Mouse (Mus musculus) midbrain, embryonic 16.5 days (tissue): Measurements from ENCODE around the gene Tmem100. TPM values are rescaled to one million over a fixed set of nuclear protein-coding genes. Genes with fewer than 3 reads are reported as not detected.

Experiments used
- ATAC-seq: fragments of 200-750 bp; cut with Nextera tagmentation; 2 replicates; pipeline ENCODE4 v1.8.0; 2017; ENCODE audit warnings: moderate TSS enrichment
- H3K27ac ChIP-seq: fragments of 300-500 bp; sonication (generic); 2 replicates; pipeline ENCODE4 v1.5.1; 2014; ENCODE audit warnings: mild to moderate bottlenecking, low read length, mixed read lengths
- H3K27me3 ChIP-seq: fragments of 300-500 bp; sonication (generic); 2 replicates; pipeline ENCODE4 v1.6.1; 2014; ENCODE audit warnings: low read depth, low read length, mixed read lengths; ENCODE audit not compliant: control insufficient read depth, insufficient read depth
- H3K36me3 ChIP-seq: fragments of 300-500 bp; sonication (generic); 2 replicates; pipeline ENCODE4 v1.6.1; 2014; ENCODE audit warnings: mild to moderate bottlenecking, low read length, moderate library complexity, mixed read lengths; ENCODE audit not compliant: control insufficient read depth, insufficient read depth
- H3K4me1 ChIP-seq: fragments of 300-500 bp; sonication (generic); 2 replicates; pipeline ENCODE4 v1.6.1; 2014; ENCODE audit warnings: mild to moderate bottlenecking, low read length, mixed read lengths; ENCODE audit not compliant: control insufficient read depth, insufficient read depth
- H3K4me2 ChIP-seq: fragments of 300-500 bp; sonication (generic); 2 replicates; pipeline ENCODE4 v1.6.1; 2014; ENCODE audit warnings: mild to moderate bottlenecking, low read length, mixed read lengths
- H3K4me3 ChIP-seq: fragments of 300-500 bp; sonication (generic); 2 replicates; pipeline ENCODE4 v1.5.1; 2014; ENCODE audit warnings: low read depth, mild to moderate bottlenecking, low read length, moderate library complexity, mixed read lengths
- H3K9ac ChIP-seq: fragments of 300-500 bp; sonication (generic); 2 replicates; pipeline ENCODE4 v1.6.1; 2014; ENCODE audit warnings: low read depth, low read length, mixed read lengths
- H3K9me3 ChIP-seq: fragments of 300-500 bp; sonication (generic); replicated peaks from 2 replicates; pipeline ENCODE4 v1.6.1; 2014; ENCODE audit warnings: mild to moderate bottlenecking, low read length, mixed read lengths; ENCODE audit not compliant: control insufficient read depth, poor library complexity, severe bottlenecking
- WGBS: fragments of 180-500 bp; shearing (Covaris S2); extraction: QIAGEN DNeasy Blood & Tissue Kit; methylation state at CpG from one replicate; pipeline ENCODE4 v1.1.7; 2014; 5-methylcytosine and 5-hydroxymethylcytosine counted together
- polyA plus RNA-seq: library from polyadenylated mRNA; unstranded; fragments of >200 nt; fragmentation: Nextera tagmentation; extraction: Ambion mirVana; gene quantifications from 2 replicates; pipeline ENCODE4 v1.2.1, GENCODE M21; 2015

The Tmem100 gene
- polyA plus RNA-seq: 8.6 and 12.9 TPM in 2 replicates

DNA sequence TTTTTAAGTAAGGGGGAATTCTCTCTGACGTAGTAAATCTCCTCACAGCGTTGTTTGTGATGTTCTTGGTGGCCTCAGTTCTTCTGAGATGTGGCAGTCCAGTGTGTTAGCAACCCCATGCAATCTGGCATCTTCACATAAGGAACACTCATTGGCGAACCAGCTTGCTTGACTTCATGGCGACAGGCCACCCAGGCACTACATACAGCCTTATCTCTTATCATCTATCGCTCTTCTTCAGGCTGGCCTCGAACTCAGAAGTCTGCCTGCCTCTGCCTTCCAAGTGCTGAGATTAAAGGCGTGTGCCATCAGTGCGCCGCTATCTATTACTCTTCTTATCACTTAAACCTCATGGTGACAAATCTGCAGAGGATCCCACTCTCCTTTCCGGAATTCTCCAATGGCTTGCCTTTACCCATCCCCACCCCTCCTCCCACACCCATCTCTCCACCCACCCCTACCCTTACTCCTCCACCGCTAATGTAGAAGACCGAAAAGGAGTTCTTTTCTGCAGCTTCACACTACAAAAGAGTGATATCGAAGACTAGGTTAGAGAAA, at the start of gene Tmem100:
Gene Tmem100 (plus strand): TSS at position 508 of the 558 bp plus-strand sequence.
- no peak within 1 kb of the TSS for H3K27ac ChIP-seq
- peak within 1 kb of the TSS; percentile 33 for H3K4me3 ChIP-seq
- peaks cover 12% of the 10 kb centered on the region for H3K27me3 ChIP-seq
- no peaks in the 10 kb centered on the region for H3K36me3 ChIP-seq
- H3K4me2 ChIP-seq: peak within 1 kb of the TSS; percentile 50
- H3K9ac ChIP-seq: peak within 1 kb of the TSS; percentile 41
- H3K9me3 ChIP-seq: no peaks in the 10 kb centered on the region
- H3K4me1 ChIP-seq: peaks cover 16% of the 10 kb centered on the region
- ATAC-seq: no peak
- WGBS: 57% methylated on average over 13 of the region's 13 CpGs

DNA sequence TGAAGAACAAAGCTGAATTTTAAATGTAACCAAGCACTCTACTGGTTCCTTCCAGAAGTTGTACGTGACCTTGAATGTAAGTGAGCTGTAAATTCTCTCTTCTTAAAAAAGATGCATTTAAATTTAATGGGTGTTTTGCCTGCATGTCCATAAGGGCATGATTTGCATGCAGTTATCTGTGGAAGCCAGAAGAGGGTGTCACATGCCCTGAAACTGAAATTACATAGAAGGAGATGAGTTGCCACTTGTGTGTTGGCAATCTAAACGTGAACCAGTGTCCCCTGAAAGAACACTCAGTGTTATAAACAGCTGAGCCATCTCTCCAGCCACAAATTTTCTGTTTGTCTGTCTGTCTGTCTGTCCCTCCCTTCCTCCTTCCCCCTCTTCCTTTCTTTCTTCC, 47.2 kb upstream of the Tmem100 start:
- Histone ChIP-seq H3K27ac (no peak overlapping the region), H3K9me3 (no peaks in the 10 kb centered on the region), H3K4me2 (no peak overlapping the region), H3K27me3 (no peaks in the 10 kb centered on the region; the same call in 1 of the 2 replicates), H3K4me1 (peaks cover 10% of the 10 kb centered on the region), H3K36me3 (no peaks in the 10 kb centered on the region), H3K9ac (no peak overlapping the region), H3K4me3 (no peak overlapping the region)
- ATAC-seq: no peak
- WGBS: 80% methylated on average over 2 of the region's 2 CpGs

DNA sequence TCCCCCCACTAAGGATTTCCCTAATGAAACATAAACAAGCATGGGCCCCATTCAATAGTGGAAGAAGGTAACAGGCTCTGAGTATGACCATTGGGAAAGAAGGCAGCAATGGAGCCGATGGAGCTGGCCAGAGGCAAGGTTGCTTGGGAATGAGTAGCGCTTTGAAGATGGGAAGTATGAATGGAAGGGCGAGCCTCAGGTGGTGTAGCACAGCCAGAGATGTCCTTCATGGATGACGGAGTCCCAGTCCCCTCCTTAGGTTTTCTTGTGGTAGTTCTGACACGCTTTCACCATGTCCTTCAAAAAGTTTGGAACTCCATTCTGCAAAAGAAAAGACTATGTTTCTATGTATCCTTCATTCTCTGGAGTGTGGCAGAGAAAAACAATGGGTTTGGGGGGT, 45.7 kb upstream of the Tmem100 start:
- no peak overlapping the region for H3K9ac ChIP-seq
- no peaks in the 10 kb centered on the region; the same call in 1 of the 2 replicates for H3K27me3 ChIP-seq
- 95% methylated on average over 5 of the region's 5 CpGs for WGBS
- H3K4me1 ChIP-seq: peaks cover 3% of the 10 kb centered on the region; the same call in 1 of the 2 replicates
- no peak for ATAC-seq
- H3K4me3 ChIP-seq: no peak overlapping the region
- no peaks in the 10 kb centered on the region for H3K9me3 ChIP-seq
- no peak overlapping the region for H3K27ac ChIP-seq
- no peak overlapping the region for H3K4me2 ChIP-seq
- H3K36me3 ChIP-seq: no peaks in the 10 kb centered on the region

DNA sequence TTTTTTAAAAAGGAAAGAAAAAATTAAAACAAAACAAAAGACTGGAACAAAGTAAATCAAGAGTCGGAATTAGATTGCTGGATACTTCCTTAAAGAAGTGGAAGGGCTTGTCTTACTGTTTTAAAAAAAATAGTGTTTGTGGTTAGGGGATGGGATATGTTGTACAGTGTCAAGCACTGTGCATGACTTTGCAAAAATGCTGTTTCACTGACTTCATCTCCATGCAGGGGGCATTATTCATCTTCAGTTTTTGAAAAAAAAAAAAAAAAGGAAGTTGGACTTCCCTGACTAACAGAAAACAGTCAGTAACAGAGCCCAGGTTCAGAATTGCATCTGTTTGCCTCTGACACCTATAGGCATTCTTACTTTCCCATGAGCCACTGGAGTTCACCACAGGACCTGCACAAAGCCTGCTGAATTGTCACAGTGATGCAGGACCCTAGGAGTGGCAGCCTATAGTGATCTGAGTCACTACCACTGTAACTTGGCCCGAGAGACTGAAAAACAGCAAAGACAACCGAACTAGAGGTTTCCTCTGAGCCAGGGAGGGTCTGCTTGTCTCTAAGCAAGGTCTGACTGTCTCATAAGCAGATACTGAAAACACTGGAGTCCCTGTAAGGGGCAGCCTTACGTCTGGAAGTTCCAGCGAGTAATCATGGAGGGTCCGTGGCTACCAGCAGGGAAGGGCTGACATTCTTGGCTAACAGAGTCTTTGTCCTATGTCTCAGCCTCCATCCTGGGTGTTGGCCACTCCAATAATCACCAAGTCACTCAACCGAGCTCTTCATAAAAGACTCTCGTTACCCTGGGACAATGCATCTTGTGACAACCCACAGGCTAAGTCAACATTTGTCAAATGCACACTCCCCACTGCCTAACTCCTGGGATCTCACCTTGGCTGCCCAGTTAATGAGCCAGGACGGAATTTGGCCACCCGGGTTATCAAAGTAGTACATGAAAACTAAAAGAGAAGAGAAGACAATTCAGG, 44.7 kb upstream of the Tmem100 start:
- WGBS: 30% methylated on average over 10 of the region's 10 CpGs
- no peak overlapping the region for H3K4me3 ChIP-seq
- no peak for ATAC-seq

DNA sequence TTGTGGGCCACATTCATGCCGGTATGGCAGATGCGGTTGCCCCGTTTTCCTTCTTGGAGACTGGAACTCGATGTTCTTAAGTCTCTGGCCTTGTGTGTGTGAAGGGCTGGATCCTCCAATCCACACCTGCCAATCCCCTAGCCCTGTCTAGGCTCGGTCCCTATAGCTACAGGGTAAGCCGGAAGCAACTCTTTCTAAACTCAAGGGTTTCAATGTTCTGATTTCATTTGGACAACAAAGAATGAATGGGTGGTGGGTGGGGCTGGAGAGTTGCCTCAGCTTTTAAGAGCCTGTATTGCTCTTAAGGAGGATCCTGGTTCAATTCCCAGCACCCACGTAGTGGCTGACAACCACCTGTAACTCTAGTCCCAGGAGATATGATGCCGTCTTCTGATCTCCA, 43.6 kb upstream of the Tmem100 start:
- no peak for ATAC-seq
- no peaks in the 10 kb centered on the region for H3K9me3 ChIP-seq
- H3K27ac ChIP-seq: no peak overlapping the region
- no peaks in the 10 kb centered on the region; the same call in 1 of the 2 replicates for H3K27me3 ChIP-seq
- no peak overlapping the region for H3K4me3 ChIP-seq
- H3K4me1 ChIP-seq: peaks cover 3% of the 10 kb centered on the region; the same call in 1 of the 2 replicates
- H3K36me3 ChIP-seq: no peaks in the 10 kb centered on the region
- WGBS: 86% methylated on average over 8 of the region's 8 CpGs
- no peak overlapping the region for H3K9ac ChIP-seq
- H3K4me2 ChIP-seq: no peak overlapping the region

More for the DNA sequence above, 44.7 kb upstream of the Tmem100 start:
- Histone ChIP-seq H3K9me3 (no peaks in the 10 kb centered on the region), H3K36me3 (no peaks in the 10 kb centered on the region), H3K27me3 (no peaks in the 10 kb centered on the region; the same call in 1 of the 2 replicates), H3K4me1 (peaks cover 3% of the 10 kb centered on the region; the same call in 1 of the 2 replicates), H3K4me2 (no peak overlapping the region), H3K9ac (no peak overlapping the region), H3K27ac (no peak overlapping the region)

DNA sequence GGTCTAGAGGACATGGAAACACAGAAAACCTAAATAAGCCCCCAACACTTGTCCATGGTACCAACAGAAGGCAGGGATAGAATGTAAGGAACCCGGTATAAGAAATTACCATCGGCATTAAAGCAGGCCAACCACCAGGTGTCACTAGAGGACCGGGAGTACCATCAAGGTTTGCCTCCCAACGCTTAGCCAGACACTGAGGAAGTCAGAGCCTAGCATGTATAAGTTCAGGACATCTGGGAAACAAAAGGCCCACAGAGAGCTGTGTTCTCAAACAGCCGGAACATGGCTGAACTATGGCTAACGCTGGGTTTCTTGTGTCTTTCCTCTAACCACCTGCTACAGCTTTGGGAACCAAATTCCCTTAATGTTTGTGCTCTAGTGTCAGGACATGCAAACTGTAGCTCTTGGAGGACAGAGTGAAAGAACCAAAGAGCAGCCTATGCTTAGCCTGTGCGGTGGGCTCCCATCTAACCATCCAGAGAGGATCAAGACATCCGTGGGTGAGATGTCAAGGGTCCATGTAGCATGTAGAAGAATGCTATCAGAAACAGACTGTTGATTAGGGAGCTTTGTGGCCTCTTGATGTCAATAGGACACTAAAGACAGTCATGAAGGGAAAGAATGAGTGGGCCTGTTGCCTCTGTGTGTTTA, 41.1 kb upstream of the Tmem100 start:
- H3K4me3 ChIP-seq: no peak overlapping the region
- H3K27ac ChIP-seq: no peak overlapping the region
- WGBS: 18% methylated on average over 8 of the region's 8 CpGs
- no peaks in the 10 kb centered on the region for H3K9me3 ChIP-seq
- no peaks in the 10 kb centered on the region; the same call in 1 of the 2 replicates for H3K27me3 ChIP-seq
- peaks cover 3% of the 10 kb centered on the region; the same call in 1 of the 2 replicates for H3K4me1 ChIP-seq
- H3K36me3 ChIP-seq: no peaks in the 10 kb centered on the region
- ATAC-seq: peak; percentile 42; the same call in 1 of the 2 replicates
- H3K9ac ChIP-seq: no peak overlapping the region
- H3K4me2 ChIP-seq: no peak overlapping the region

DNA sequence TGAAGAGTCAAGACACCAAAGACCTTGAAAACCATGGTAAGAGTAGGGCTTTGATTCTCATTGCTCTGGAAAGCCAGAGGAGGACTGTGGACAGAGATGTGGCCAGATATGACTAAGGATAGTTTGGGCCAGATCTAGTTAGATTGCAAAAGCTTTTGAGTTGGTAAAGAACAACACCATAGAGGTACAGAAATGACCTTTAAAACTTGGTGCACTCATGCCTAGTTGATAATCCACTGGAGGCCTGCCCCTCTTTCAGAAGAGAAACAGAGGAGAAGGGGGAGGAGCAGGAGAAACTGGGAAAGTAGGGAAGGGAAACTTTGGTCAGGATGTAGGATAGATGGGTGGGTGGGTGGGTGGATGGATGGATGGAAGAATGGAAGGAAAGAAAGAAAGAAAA, 38.5 kb upstream of the Tmem100 start:
- Histone ChIP-seq H3K4me3 (no peak overlapping the region), H3K36me3 (no peaks in the 10 kb centered on the region), H3K4me2 (no peak overlapping the region), H3K9me3 (no peaks in the 10 kb centered on the region), H3K27me3 (no peaks in the 10 kb centered on the region), H3K27ac (no peak overlapping the region), H3K9ac (no peak overlapping the region), H3K4me1 (no peaks in the 10 kb centered on the region)
- ATAC-seq: no peak

DNA sequence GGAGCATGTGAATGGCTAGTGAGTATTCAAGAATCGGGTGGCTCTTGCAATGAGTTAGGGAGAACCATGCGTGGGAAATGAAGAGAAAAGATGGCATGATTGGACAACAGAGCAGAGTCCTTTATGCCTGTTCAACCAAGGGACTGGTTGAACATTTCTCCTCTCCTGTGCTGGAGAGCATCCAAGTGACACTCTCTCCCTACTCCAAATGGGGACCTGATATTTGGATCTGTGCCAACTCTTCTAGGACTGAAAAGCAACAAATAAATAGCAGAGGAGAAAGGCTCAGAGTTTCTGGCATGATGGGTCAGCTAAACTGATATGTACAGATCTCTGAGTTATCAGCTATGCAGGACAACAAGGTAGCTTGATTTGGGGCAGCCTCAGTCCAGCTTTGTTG, 35.4 kb upstream of the Tmem100 start:
- no peaks in the 10 kb centered on the region for H3K4me1 ChIP-seq

More for the DNA sequence above, 35.4 kb upstream of the Tmem100 start:
- ATAC-seq: no peak
- no peak overlapping the region for H3K4me3 ChIP-seq
- no peaks in the 10 kb centered on the region for H3K36me3 ChIP-seq
- H3K9ac ChIP-seq: no peak overlapping the region
- H3K27ac ChIP-seq: no peak overlapping the region
- H3K27me3 ChIP-seq: no peaks in the 10 kb centered on the region
- no peaks in the 10 kb centered on the region for H3K9me3 ChIP-seq
- H3K4me2 ChIP-seq: no peak overlapping the region
- WGBS: 74% methylated on average over 2 of the region's 2 CpGs
